Mouse (Mus musculus): ENCODE measurements around the gene Arhgef7. TPM values are rescaled to one million over a fixed set of nuclear protein-coding genes. Genes with fewer than 3 reads are reported as not detected.

Gene Arhgef7
- polyA plus RNA-seq (2015; fragmentation: Nextera tagmentation; extraction: Ambion mirVana), result 50.1 and 55.5 TPM in 2 replicates

GRCm38 (mm10) chr8:11727651-11728481 is at the start of gene Arhgef7:
Gene Arhgef7 (plus strand): TSS chr8:11727721.
- Histone ChIP-seq H3K9me3 (no peaks in the 10 kb centered on the region), H3K4me3 (peak within 1 kb of the TSS; percentile 73), H3K27ac (peak within 1 kb of the TSS; percentile 83), H3K9ac (peak within 1 kb of the TSS; percentile 69), H3K36me3 (no peaks in the 10 kb centered on the region), H3K27me3 (peaks cover 49% of the 10 kb centered on the region), H3K4me2 (peak within 1 kb of the TSS; percentile 96), H3K4me1 (peaks cover 29% of the 10 kb centered on the region)
- WGBS, result under 1% methylated on average over 115 of the region's 127 CpGs
- ATAC-seq (ENCODE audit: insufficient number of reproducible peaks, low FRiP score, low TSS enrichment, low read depth), result peak; percentile 71

DNA sequence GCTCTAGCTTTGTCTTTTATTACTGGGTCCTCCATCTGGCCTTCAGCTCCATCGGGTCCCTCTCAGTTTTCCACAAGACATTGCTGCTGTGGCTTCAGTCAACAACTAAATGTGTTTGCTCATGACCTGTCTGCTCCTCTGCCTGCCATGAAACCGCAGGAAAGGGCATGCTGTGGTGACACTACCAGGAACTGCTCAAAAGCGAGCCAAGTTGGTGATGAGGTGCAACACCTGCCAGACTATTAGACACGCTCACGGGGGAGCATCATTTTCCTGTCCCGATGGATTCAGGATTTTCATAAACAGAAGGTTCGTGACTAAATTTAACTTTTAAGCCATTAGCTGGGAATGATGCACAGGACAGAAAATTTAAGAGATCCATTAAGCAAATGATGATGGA is 43.0 kb upstream of the Arhgef7 start:
- WGBS, result 74% methylated on average over 7 of the region's 7 CpGs
- ATAC-seq (ENCODE audit: insufficient number of reproducible peaks, low FRiP score, low TSS enrichment, low read depth), result no peak

GRCm38 (mm10) chr8:11687251-11687650 is 40.3 kb upstream of the Arhgef7 start:
- Histone ChIP-seq H3K36me3 (no peaks in the 10 kb centered on the region), H3K27me3 (no peaks in the 10 kb centered on the region), H3K9ac (no peak overlapping the region), H3K27ac (no peak overlapping the region), H3K4me1 (0 out of 2 replicates have a peak, but pooled peaks cover 3% of the 10 kb centered on the region), H3K9me3 (no peaks in the 10 kb centered on the region), H3K4me2 (no peak overlapping the region), H3K4me3 (no peak overlapping the region)
- WGBS, result 90% methylated on average over 5 of the region's 5 CpGs
- ATAC-seq (ENCODE audit: insufficient number of reproducible peaks, low FRiP score, low TSS enrichment, low read depth), result no peak

More for the DNA sequence above, 43.0 kb upstream of the Arhgef7 start:
- H3K4me2 ChIP-seq, result no peak overlapping the region
- H3K27ac ChIP-seq, result no peak overlapping the region
- no peaks in the 10 kb centered on the region for H3K36me3 ChIP-seq
- H3K9me3 ChIP-seq, result no peaks in the 10 kb centered on the region
- H3K4me3 ChIP-seq, result no peak overlapping the region
- H3K27me3 ChIP-seq, result no peaks in the 10 kb centered on the region
- H3K9ac ChIP-seq, result no peak overlapping the region
- H3K4me1 ChIP-seq, result no peaks in the 10 kb centered on the region

GRCm38 (mm10) chr8:11689945-11690344 is 37.6 kb upstream of the Arhgef7 start:
- H3K4me3 ChIP-seq, result no peak overlapping the region
- H3K27me3 ChIP-seq, result no peaks in the 10 kb centered on the region
- no peaks in the 10 kb centered on the region for H3K9me3 ChIP-seq
- H3K4me2 ChIP-seq, result no peak overlapping the region
- H3K36me3 ChIP-seq, result no peaks in the 10 kb centered on the region
- H3K27ac ChIP-seq, result peak overlapping the region; percentile 43; the same call in 1 of the 2 replicates
- no peak for ATAC-seq (ENCODE audit: insufficient number of reproducible peaks, low FRiP score, low TSS enrichment, low read depth)
- H3K4me1 ChIP-seq, result 0 out of 2 replicates have a peak, but pooled peaks cover 3% of the 10 kb centered on the region
- WGBS, result 52% methylated on average over 7 of the region's 7 CpGs
- no peak overlapping the region for H3K9ac ChIP-seq

DNA sequence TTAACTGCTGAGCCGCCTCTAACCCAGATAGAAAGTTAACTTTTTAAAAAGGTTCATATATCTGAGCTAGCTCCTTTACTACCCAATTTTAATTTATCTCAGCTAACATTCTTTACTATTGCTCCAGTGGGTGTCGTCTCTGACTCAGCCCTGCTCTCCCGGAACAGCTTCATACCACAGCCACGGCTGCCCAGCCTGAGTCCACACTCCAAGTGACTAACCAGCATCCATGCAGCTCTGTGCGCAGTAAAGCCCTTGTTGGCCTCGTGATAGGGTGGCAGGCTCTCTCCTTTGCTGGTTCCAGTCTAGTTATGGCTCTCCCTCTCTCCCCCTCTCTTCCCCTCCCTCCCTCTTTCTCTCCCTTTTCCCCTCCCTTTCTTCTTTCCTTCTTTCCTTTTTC is 36.2 kb upstream of the Arhgef7 start:
- Histone ChIP-seq H3K4me3 (no peak overlapping the region), H3K9ac (no peak overlapping the region), H3K4me1 (0 out of 2 replicates have a peak, but pooled peaks cover 3% of the 10 kb centered on the region), H3K27me3 (no peaks in the 10 kb centered on the region), H3K9me3 (no peaks in the 10 kb centered on the region), H3K27ac (no peak overlapping the region), H3K36me3 (no peaks in the 10 kb centered on the region), H3K4me2 (no peak overlapping the region)
- no peak for ATAC-seq (ENCODE audit: insufficient number of reproducible peaks, low FRiP score, low TSS enrichment, low read depth)
- 80% methylated on average over 6 of the region's 6 CpGs for WGBS

- H3K9ac ChIP-seq, result no peak overlapping the region
- H3K4me2 ChIP-seq, result no peak overlapping the region
- H3K9me3 ChIP-seq, result no peaks in the 10 kb centered on the region
- 77% methylated on average over 6 of the region's 6 CpGs for WGBS
- no peaks in the 10 kb centered on the region for H3K36me3 ChIP-seq
- H3K4me3 ChIP-seq, result no peak overlapping the region
- H3K4me1 ChIP-seq, result 0 out of 2 replicates have a peak, but pooled peaks cover 3% of the 10 kb centered on the region
- no peaks in the 10 kb centered on the region for H3K27me3 ChIP-seq
- no peak overlapping the region for H3K27ac ChIP-seq
- ATAC-seq (ENCODE audit: insufficient number of reproducible peaks, low FRiP score, low TSS enrichment, low read depth), result no peak
These were observed 35.8 kb upstream of the Arhgef7 start for GRCm38 (mm10) chr8:11691761-11692160.

- Histone ChIP-seq H3K9me3 (no peaks in the 10 kb centered on the region), H3K9ac (no peak overlapping the region), H3K27me3 (no peaks in the 10 kb centered on the region), H3K4me2 (no peak overlapping the region), H3K27ac (no peak overlapping the region), H3K36me3 (no peaks in the 10 kb centered on the region), H3K4me1 (0 out of 2 replicates have a peak, but pooled peaks cover 3% of the 10 kb centered on the region), H3K4me3 (no peak overlapping the region)
- whole genome bisulfite sequencing, result 26% methylated on average over 1 of the region's 1 CpGs
- no peak for ATAC-seq (ENCODE audit: insufficient number of reproducible peaks, low FRiP score, low TSS enrichment, low read depth)
These were observed 35.1 kb upstream of the Arhgef7 start for GRCm38 (mm10) chr8:11692455-11692854.

DNA sequence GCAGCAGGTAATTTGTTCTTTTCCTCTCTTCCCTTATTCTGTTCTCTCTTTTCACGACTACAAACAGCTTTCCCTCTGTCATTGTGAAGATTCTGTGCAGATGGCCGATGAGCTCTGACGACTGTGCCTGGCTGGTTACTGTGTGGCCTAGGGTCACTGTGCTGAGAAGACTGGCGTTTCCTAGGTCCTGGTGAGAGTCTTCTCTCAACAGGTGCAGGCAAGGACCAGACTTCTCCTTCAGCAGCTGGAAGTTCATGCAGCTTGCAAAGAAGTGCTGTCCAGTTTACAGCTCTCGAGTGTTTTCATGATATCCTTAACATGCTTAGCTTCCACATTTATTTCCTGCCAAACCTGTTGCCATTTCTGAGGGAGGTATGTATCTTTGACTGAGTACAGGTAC is 33.5 kb upstream of the Arhgef7 start:
- Histone ChIP-seq H3K4me1 (0 out of 2 replicates have a peak, but pooled peaks cover 3% of the 10 kb centered on the region), H3K4me2 (no peak overlapping the region), H3K9ac (no peak overlapping the region), H3K27me3 (no peaks in the 10 kb centered on the region), H3K27ac (no peak overlapping the region), H3K9me3 (no peaks in the 10 kb centered on the region), H3K36me3 (no peaks in the 10 kb centered on the region), H3K4me3 (no peak overlapping the region)
- WGBS, result 65% methylated on average over 5 of the region's 5 CpGs
- no peak for ATAC-seq (ENCODE audit: insufficient number of reproducible peaks, low FRiP score, low TSS enrichment, low read depth)

DNA sequence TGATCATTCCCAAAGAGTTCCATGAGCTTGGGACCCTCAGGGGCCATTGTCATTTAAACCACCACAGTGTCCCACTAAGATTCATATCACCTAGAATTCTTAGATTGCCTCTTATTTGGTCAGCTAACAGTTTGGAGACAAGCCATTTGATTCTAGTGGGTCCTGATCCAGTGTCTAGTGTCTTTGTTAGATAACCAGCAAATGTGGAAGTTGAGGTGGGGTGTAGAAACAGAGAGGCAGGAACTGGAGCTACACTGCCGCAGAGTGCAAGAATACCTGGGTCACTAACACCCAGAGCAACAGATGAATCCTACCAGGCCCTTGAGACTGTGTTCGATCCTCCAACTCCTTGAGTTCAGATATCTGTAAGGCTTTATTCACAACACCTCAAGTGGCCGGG is 31.3 kb upstream of the Arhgef7 start:
- Histone ChIP-seq H3K9ac (no peak overlapping the region), H3K4me3 (no peak overlapping the region), H3K4me2 (no peak overlapping the region), H3K27ac (no peak overlapping the region), H3K27me3 (0 out of 2 replicates have a peak, but pooled peaks cover under 1% of the 10 kb centered on the region), H3K9me3 (no peaks in the 10 kb centered on the region), H3K4me1 (no peaks in the 10 kb centered on the region), H3K36me3 (no peaks in the 10 kb centered on the region)
- no peak for ATAC-seq (ENCODE audit: insufficient number of reproducible peaks, low FRiP score, low TSS enrichment, low read depth)
- 80% methylated on average over 3 of the region's 3 CpGs for WGBS

DNA sequence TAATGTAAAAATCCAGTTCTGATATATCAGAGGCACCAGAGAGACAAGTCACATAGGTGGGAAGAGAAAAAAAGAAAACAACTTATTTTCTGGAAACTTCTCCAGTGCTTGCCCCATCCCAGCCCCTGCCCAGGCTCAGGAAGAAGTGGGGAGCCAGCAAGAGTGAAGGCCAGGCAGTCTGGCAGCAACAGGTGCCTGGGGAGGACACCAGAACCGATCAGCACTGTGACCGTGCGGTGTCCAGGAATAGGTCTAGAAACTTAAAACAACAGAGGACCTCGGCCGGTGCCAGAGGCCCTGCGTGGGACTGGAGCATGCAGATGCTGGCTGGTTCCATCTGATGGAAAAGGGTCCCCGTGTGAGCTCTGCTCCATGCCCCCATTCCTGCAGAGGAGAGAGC is 30.1 kb upstream of the Arhgef7 start:
- H3K4me3 ChIP-seq, result no peak overlapping the region
- no peaks in the 10 kb centered on the region for H3K9me3 ChIP-seq
- no peak overlapping the region for H3K9ac ChIP-seq
- no peak overlapping the region for H3K4me2 ChIP-seq
- no peak overlapping the region for H3K27ac ChIP-seq
- 86% methylated on average over 7 of the region's 7 CpGs for WGBS
- H3K4me1 ChIP-seq, result no peaks in the 10 kb centered on the region
- ATAC-seq (ENCODE audit: insufficient number of reproducible peaks, low FRiP score, low TSS enrichment, low read depth), result no peak
- H3K27me3 ChIP-seq, result 0 out of 2 replicates have a peak, but pooled peaks cover 7% of the 10 kb centered on the region
- no peaks in the 10 kb centered on the region for H3K36me3 ChIP-seq

DNA sequence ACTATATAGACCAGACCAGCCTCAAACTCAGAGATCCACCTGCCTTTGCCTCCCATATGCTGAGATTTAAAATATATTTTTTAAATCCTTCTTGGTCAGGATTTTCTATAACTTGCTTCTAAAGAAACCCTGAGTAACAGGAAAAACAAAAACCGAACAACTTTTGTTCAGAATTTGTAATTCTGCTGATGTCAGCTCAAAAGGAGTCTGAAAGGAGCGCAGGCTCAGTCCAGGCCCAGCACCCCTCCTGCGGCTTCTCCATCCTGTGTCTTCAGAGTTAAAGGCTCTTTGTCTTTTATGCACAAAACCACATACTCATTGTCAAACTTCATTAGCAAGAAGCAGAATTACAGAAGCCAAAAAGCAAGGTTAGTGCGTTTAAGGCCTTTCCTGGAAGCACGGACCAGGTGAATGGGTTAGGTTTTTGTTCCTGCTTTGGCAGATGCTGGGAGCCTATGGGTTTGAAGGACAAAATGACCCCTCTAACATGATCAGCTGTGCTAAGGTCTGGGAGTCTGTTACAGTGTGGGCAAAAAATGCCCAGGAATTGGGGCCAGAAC is 28.0 kb upstream of the Arhgef7 start:
- Histone ChIP-seq H3K4me1 (no peaks in the 10 kb centered on the region), H3K9ac (no peak overlapping the region), H3K9me3 (no peaks in the 10 kb centered on the region), H3K4me2 (no peak overlapping the region), H3K4me3 (no peak overlapping the region), H3K36me3 (no peaks in the 10 kb centered on the region), H3K27me3 (0 out of 2 replicates have a peak, but pooled peaks cover 7% of the 10 kb centered on the region), H3K27ac (no peak overlapping the region)
- WGBS, result 82% methylated on average over 5 of the region's 5 CpGs
- no peak for ATAC-seq (ENCODE audit: insufficient number of reproducible peaks, low FRiP score, low TSS enrichment, low read depth)
